In genomic region chr4:106474241-106474640, GRCm38 (mm10) we compare ENCODE assay signal across 9 mouse cellular contexts. TPM values are rescaled to one million over a fixed set of nuclear protein-coding genes. Genes with fewer than 3 reads are reported as not detected.
A peak's percentile ranks its signal among the peaks of the same experiment; 100 is the strongest.
DNase-seq lines count a peak whose midpoint lies in the region; ATAC-seq lines count a peak whose summit lies in the region.
"Had no signal": no experiment of that assay in that cellular context is flagged by ENCODE, and none has a peak within 500 bp of the region (broad histone marks: within the 10 kb centered on the region; RNA-seq: fewer than 3 reads in every experiment).

No protein-coding gene starts in this region.

- H3K9ac ChIP-seq in heart, embryonic 11.5 days (ENCODE audit: low read depth, low read length), result no peak overlapping the region

- no peaks in the 10 kb centered on the region for H3K9me3 ChIP-seq in heart, embryonic 11.5 days (replicated peaks; ENCODE audit: control insufficient read depth, low read length)

- peak; percentile 9 for DNase-seq in heart, adult 8-10 months (ENCODE audit: low spot score)
- peak; percentile 61 for DNase-seq in adrenal gland, postnatal 14 days
- peak; percentile 59 for DNase-seq in embryo, embryonic 11.5 days (ENCODE audit: low read depth, low spot score)
- peak; percentile 47 for DNase-seq in layer of hippocampus, adult 9-10 months (ENCODE audit: low spot score)
- DNase-seq in right cerebral cortex, postnatal 10 days (ENCODE audit: low spot score in 2 of 2), result peak; percentile 74 to 78

- H3K27ac ChIP-seq in heart, embryonic 11.5 days (ENCODE audit: low read depth, low read length), result no peak overlapping the region

- H3K4me2 ChIP-seq in heart, embryonic 11.5 days, result no peak overlapping the region

- H3K27me3 ChIP-seq in heart, embryonic 11.5 days (ENCODE audit: control insufficient read depth, insufficient read depth, low read length), result peaks cover 8% of the 10 kb centered on the region; the same call in 1 of the 2 replicates

- H3K4me3 ChIP-seq in heart, embryonic 11.5 days (ENCODE audit: low read depth, low read length), result no peak overlapping the region

- H3K4me1 ChIP-seq in heart, embryonic 11.5 days (ENCODE audit: control insufficient read depth, insufficient read depth, low read length), result no peaks in the 10 kb centered on the region

- H3K36me3 ChIP-seq in heart, embryonic 11.5 days (ENCODE audit: control insufficient read depth, insufficient read depth, low read length), result no peaks in the 10 kb centered on the region

- WGBS in heart, embryonic 11.5 days (ENCODE audit: insufficient replicate concordance), result 5% methylated on average over 6 of the region's 6 CpGs

- no peak for ATAC-seq in heart, embryonic 11.5 days (replicated peaks; ENCODE audit: insufficient number of reproducible peaks, low FRiP score, low TSS enrichment)
- peak; percentile 63 to 67; a peak in 3 of 4 replicates for ATAC-seq in hematopoietic stem cell, adult 5-6 weeks (replicated peaks in 1 of 2; ENCODE audit: insufficient read depth in 1 of 2, low FRiP score in 2 of 2, low TSS enrichment in 1 of 2, low read depth in 1 of 2, poor library complexity in 2 of 2, severe bottlenecking in 2 of 2)
- ATAC-seq in megakaryocyte, adult 5-6 weeks (ENCODE audit: poor library complexity, severe bottlenecking), result peak; percentile 74

RNA-seq across cellular contexts. Expression of gene Pcsk9, which starts 10.1 kb away (rescaled TPM):
- not detected for total RNA-seq in heart, adult 8-10 months (2022)
- polyA plus RNA-seq in heart, embryonic 11.5 days (2014; fragmentation: Nextera tagmentation; extraction: Ambion mirVana), result 0.35 and 0.92 TPM in 2 replicates
- total RNA-seq in adrenal gland, postnatal 14 days (2021), result 0.11 and 0.59 TPM in 2 replicates
- 0.15 TPM in 1 of 2 replicates, not detected in the other for total RNA-seq in hematopoietic stem cell, adult 5-6 weeks (2017)
- total RNA-seq in megakaryocyte, adult 5-6 weeks (2015), result 0.09 TPM in 1 of 2 replicates, not detected in the other
- total RNA-seq in megakaryocyte, adult 5-6 weeks (2017), result not detected in 2 replicates
- total RNA-seq: adrenal gland, adult 18-20 months had no signal

RNA-seq across cellular contexts. Expression of gene Bsnd, which starts 17.8 kb away (rescaled TPM):
- not detected for total RNA-seq in heart, adult 8-10 months (2022)
- not detected in 2 replicates for polyA plus RNA-seq in heart, embryonic 11.5 days (2014; fragmentation: Nextera tagmentation; extraction: Ambion mirVana)
- total RNA-seq in adrenal gland, postnatal 14 days (2021), result not detected in 2 replicates
- total RNA-seq in hematopoietic stem cell, adult 5-6 weeks (2017), result not detected in 2 replicates
- not detected in 2 replicates for total RNA-seq in megakaryocyte, adult 5-6 weeks (2015)
- total RNA-seq in megakaryocyte, adult 5-6 weeks (2017), result not detected in 2 replicates
- total RNA-seq: adrenal gland, adult 18-20 months had no signal

Comparison
In these comparisons a context has a peak if more than half of its experiments do, and no peak if none do; other contexts are left out.
1. DNase-seq: peak in every context shown above with its lines; median percentile 76 in right cerebral cortex, postnatal 10 days; 61 in adrenal gland, postnatal 14 days; 59 in embryo, embryonic 11.5 days; 47 in layer of hippocampus, adult 9-10 months; 9 in heart, adult 8-10 months.